Mouse (Mus musculus): ENCODE measurements around the gene Gm5796. TPM values are rescaled to one million over a fixed set of nuclear protein-coding genes. Genes with fewer than 3 reads are reported as not detected.
"Not testable (repeated sequence)": the region's sequence is repeated elsewhere in the genome, so short reads cannot be mapped to it uniquely, and the experiment has no call there.

Gm5796 gene
- total RNA-seq (2012; rRNA removed) (not detected in 2 replicates), polyA plus RNA-seq (2012; ENCODE audit: insufficient read depth in 1 of 2, insufficient read length in 2 of 2, low read depth in 1 of 2, low replicate concordance in 2 of 2, missing spikeins in 1 of 2) (not detected)

GRCm38 (mm10) chr14:4023641-4024040 lies at the start of gene Gm5796:
Gene Gm5796 (plus strand): TSS chr14:4023941.
- H3K79me2 ChIP-seq (ENCODE audit: control insufficient read depth, insufficient read depth, low read length, poor library complexity); DNase-seq (ENCODE audit: low read depth, low spot score); H3K9me3 ChIP-seq (replicated peaks; ENCODE audit: insufficient read depth, low read length): not testable (repeated sequence)

GRCm38 (mm10) chr14:3998094-3998493 lies 25.6 kb upstream of the Gm5796 start, which contains the start of gene Gm3099:
Gene Gm3099 (plus strand): TSS chr14:3998394.
- H3K9me3 ChIP-seq (replicated peaks; ENCODE audit: insufficient read depth, low read length); DNase-seq (ENCODE audit: low read depth, low spot score); H3K4me3 ChIP-seq (ENCODE audit: control insufficient read depth in 1 of 2, insufficient read depth in 1 of 2, low read depth in 2 of 2, low read length in 2 of 2); H3K9ac ChIP-seq (ENCODE audit: control insufficient read depth, low read depth, low read length, poor library complexity, severe bottlenecking); H3K36me3 ChIP-seq (ENCODE audit: control insufficient read depth in 1 of 2, insufficient read depth in 2 of 2, low read length in 2 of 2); H3K4me1 ChIP-seq (ENCODE audit: control insufficient read depth in 1 of 2, insufficient read depth in 2 of 2, low read length in 2 of 2); H3K79me2 ChIP-seq (ENCODE audit: control insufficient read depth, insufficient read depth, low read length, poor library complexity); H3K27me3 ChIP-seq (ENCODE audit: control insufficient read depth in 1 of 2, insufficient read depth in 2 of 2, low read length in 2 of 2); H3K27ac ChIP-seq (ENCODE audit: control insufficient read depth, low read depth, low read length): not testable (repeated sequence)

More at GRCm38 (mm10) chr14:4023641-4024040, at the start of gene Gm5796:
- not testable (repeated sequence) for H3K27me3 ChIP-seq (ENCODE audit: control insufficient read depth in 1 of 2, insufficient read depth in 2 of 2, low read length in 2 of 2); H3K27ac ChIP-seq (ENCODE audit: control insufficient read depth, low read depth, low read length); H3K9ac ChIP-seq (ENCODE audit: control insufficient read depth, low read depth, low read length, poor library complexity, severe bottlenecking); H3K36me3 ChIP-seq (ENCODE audit: control insufficient read depth in 1 of 2, insufficient read depth in 2 of 2, low read length in 2 of 2); H3K4me3 ChIP-seq (ENCODE audit: control insufficient read depth in 1 of 2, insufficient read depth in 1 of 2, low read depth in 2 of 2, low read length in 2 of 2); H3K4me1 ChIP-seq (ENCODE audit: control insufficient read depth in 1 of 2, insufficient read depth in 2 of 2, low read length in 2 of 2)

- H3K4me1 ChIP-seq (ENCODE audit: control insufficient read depth in 1 of 2, insufficient read depth in 2 of 2, low read length in 2 of 2); H3K27me3 ChIP-seq (ENCODE audit: control insufficient read depth in 1 of 2, insufficient read depth in 2 of 2, low read length in 2 of 2); H3K9me3 ChIP-seq (replicated peaks; ENCODE audit: insufficient read depth, low read length); H3K9ac ChIP-seq (ENCODE audit: control insufficient read depth, low read depth, low read length, poor library complexity, severe bottlenecking); DNase-seq (ENCODE audit: low read depth, low spot score); H3K4me3 ChIP-seq (ENCODE audit: control insufficient read depth in 1 of 2, insufficient read depth in 1 of 2, low read depth in 2 of 2, low read length in 2 of 2); H3K27ac ChIP-seq (ENCODE audit: control insufficient read depth, low read depth, low read length); H3K79me2 ChIP-seq (ENCODE audit: control insufficient read depth, insufficient read depth, low read length, poor library complexity); H3K36me3 ChIP-seq (ENCODE audit: control insufficient read depth in 1 of 2, insufficient read depth in 2 of 2, low read length in 2 of 2): not testable (repeated sequence)
Observed at GRCm38 (mm10) chr14:4083820-4084219, 60.1 kb downstream of the Gm5796 start, which contains the start of gene Gm3115. Gene Gm3115 (plus strand): TSS chr14:4084120.

Other genes starting within 250 kb of the Gm5796 start
- not detected in 2 replicates for gene Gm3002, start 213.9 kb upstream of the Gm5796 start, total RNA-seq (2012; rRNA removed)
- gene Gm3002, start 213.9 kb upstream of the Gm5796 start, polyA plus RNA-seq (2012; ENCODE audit: insufficient read depth in 1 of 2, insufficient read length in 2 of 2, low read depth in 1 of 2, low replicate concordance in 2 of 2, missing spikeins in 1 of 2): not detected
- not detected in 2 replicates for gene Gm3033, start 177.7 kb upstream of the Gm5796 start, total RNA-seq (2012; rRNA removed)
- not detected for gene Gm3033, start 177.7 kb upstream of the Gm5796 start, polyA plus RNA-seq (2012; ENCODE audit: insufficient read depth in 1 of 2, insufficient read length in 2 of 2, low read depth in 1 of 2, low replicate concordance in 2 of 2, missing spikeins in 1 of 2)
- gene Gm2916, start 139.8 kb upstream of the Gm5796 start, total RNA-seq (2012; rRNA removed): not detected in 2 replicates
- not detected for gene Gm2916, start 139.8 kb upstream of the Gm5796 start, polyA plus RNA-seq (2012; ENCODE audit: insufficient read depth in 1 of 2, insufficient read length in 2 of 2, low read depth in 1 of 2, low replicate concordance in 2 of 2, missing spikeins in 1 of 2)
- gene Gm3029, start 92.2 kb upstream of the Gm5796 start, total RNA-seq (2012; rRNA removed): not detected in 2 replicates
- not detected for gene Gm3029, start 92.2 kb upstream of the Gm5796 start, polyA plus RNA-seq (2012; ENCODE audit: insufficient read depth in 1 of 2, insufficient read length in 2 of 2, low read depth in 1 of 2, low replicate concordance in 2 of 2, missing spikeins in 1 of 2)
- gene Gm3095, start 60.4 kb upstream of the Gm5796 start, total RNA-seq (2012; rRNA removed): not detected in 2 replicates
- not detected for gene Gm3095, start 60.4 kb upstream of the Gm5796 start, polyA plus RNA-seq (2012; ENCODE audit: insufficient read depth in 1 of 2, insufficient read length in 2 of 2, low read depth in 1 of 2, low replicate concordance in 2 of 2, missing spikeins in 1 of 2)
- not detected in 2 replicates for gene Gm3099, start 25.5 kb upstream of the Gm5796 start, total RNA-seq (2012; rRNA removed)
- gene Gm3099, start 25.5 kb upstream of the Gm5796 start, polyA plus RNA-seq (2012; ENCODE audit: insufficient read depth in 1 of 2, insufficient read length in 2 of 2, low read depth in 1 of 2, low replicate concordance in 2 of 2, missing spikeins in 1 of 2): not detected
- not detected in 2 replicates for gene Gm3115, start 60.2 kb downstream of the Gm5796 start, total RNA-seq (2012; rRNA removed)
- gene Gm3115, start 60.2 kb downstream of the Gm5796 start, polyA plus RNA-seq (2012; ENCODE audit: insufficient read depth in 1 of 2, insufficient read length in 2 of 2, low read depth in 1 of 2, low replicate concordance in 2 of 2, missing spikeins in 1 of 2): not detected
- not detected in 2 replicates for gene Gm8108, start 86.6 kb downstream of the Gm5796 start, total RNA-seq (2012; rRNA removed)
- not detected for gene Gm8108, start 86.6 kb downstream of the Gm5796 start, polyA plus RNA-seq (2012; ENCODE audit: insufficient read depth in 1 of 2, insufficient read length in 2 of 2, low read depth in 1 of 2, low replicate concordance in 2 of 2, missing spikeins in 1 of 2)
- not detected in 2 replicates for gene Gm3127, start 141.1 kb downstream of the Gm5796 start, total RNA-seq (2012; rRNA removed)
- not detected for gene Gm3127, start 141.1 kb downstream of the Gm5796 start, polyA plus RNA-seq (2012; ENCODE audit: insufficient read depth in 1 of 2, insufficient read length in 2 of 2, low read depth in 1 of 2, low replicate concordance in 2 of 2, missing spikeins in 1 of 2)
- not detected in 2 replicates for gene Gm2974, start 158.6 kb downstream of the Gm5796 start, total RNA-seq (2012; rRNA removed)
- not detected for gene Gm2974, start 158.6 kb downstream of the Gm5796 start, polyA plus RNA-seq (2012; ENCODE audit: insufficient read depth in 1 of 2, insufficient read length in 2 of 2, low read depth in 1 of 2, low replicate concordance in 2 of 2, missing spikeins in 1 of 2)
- gene Gm3138, start 225.7 kb downstream of the Gm5796 start, total RNA-seq (2012; rRNA removed): not detected in 2 replicates
- not detected for gene Gm3138, start 225.7 kb downstream of the Gm5796 start, polyA plus RNA-seq (2012; ENCODE audit: insufficient read depth in 1 of 2, insufficient read length in 2 of 2, low read depth in 1 of 2, low replicate concordance in 2 of 2, missing spikeins in 1 of 2)